Mouse (Mus musculus) heart, embryonic 14.5 days (tissue): ENCODE data around the gene Smchd1. TPM values are rescaled to one million over a fixed set of nuclear protein-coding genes. Genes with fewer than 3 reads are reported as not detected.

Experiments used
- ATAC-seq: fragments of 200-750 bp; cut with Nextera tagmentation; 2 replicates; pipeline ENCODE4 v1.8.0; 2017; ENCODE audit warnings: low read depth, moderate TSS enrichment; ENCODE audit not compliant: insufficient number of reproducible peaks, insufficient read depth, low FRiP score
- H3K27ac ChIP-seq, 2 experiments: fragments of 200-500 bp in 1 of 2; fragments of 300-500 bp in 1 of 2; sonication (generic) in 1 of 2; replicated peaks in 1 of 2; 2 replicates each; pipeline ENCODE4 v1.5.1; 2012 to 2014; ENCODE audit warnings: low read depth in 2 of 2, low read length in 2 of 2, control low read depth in 1 of 2, mild to moderate bottlenecking in 1 of 2, mixed read lengths in 1 of 2; ENCODE audit not compliant: control insufficient read depth in 1 of 2, insufficient read depth in 1 of 2
- H3K27me3 ChIP-seq: fragments of 300-500 bp; sonication (generic); 2 replicates; pipeline ENCODE4 v1.6.1; 2014; ENCODE audit warnings: mild to moderate bottlenecking, low read length, control low read depth; ENCODE audit not compliant: control insufficient read depth, insufficient read depth
- H3K36me3 ChIP-seq: fragments of 300-500 bp; sonication (generic); 2 replicates; pipeline ENCODE4 v1.6.1; 2014; ENCODE audit warnings: mild to moderate bottlenecking, control low read depth, low read length, mixed read lengths; ENCODE audit not compliant: control insufficient read depth, insufficient read depth
- H3K4me1 ChIP-seq, 2 experiments: fragments of 200-500 bp in 1 of 2; fragments of 300-500 bp in 1 of 2; sonication (generic) in 1 of 2; 2 replicates each; pipeline ENCODE4 v1.6.1; 2012 to 2014; ENCODE audit warnings: low read length in 2 of 2, control low read depth in 1 of 2, mixed read lengths in 1 of 2; ENCODE audit not compliant: control insufficient read depth in 2 of 2, insufficient read depth in 2 of 2
- H3K4me2 ChIP-seq: fragments of 300-500 bp; sonication (generic); 2 replicates; pipeline ENCODE4 v1.6.1; 2014; ENCODE audit warnings: mild to moderate bottlenecking, low read length
- H3K4me3 ChIP-seq, 2 experiments: fragments of 200-500 bp in 1 of 2; fragments of 300-500 bp in 1 of 2; sonication (generic) in 1 of 2; 2 replicates each; pipeline ENCODE4 v1.5.1; 2012 to 2014; ENCODE audit warnings: low read length in 2 of 2, mild to moderate bottlenecking in 2 of 2, control low read depth in 1 of 2, low read depth in 1 of 2, moderate library complexity in 1 of 2; ENCODE audit not compliant: control insufficient read depth in 1 of 2, insufficient read depth in 1 of 2
- H3K9ac ChIP-seq: fragments of 300-500 bp; sonication (generic); 2 replicates; pipeline ENCODE4 v1.6.1; 2014; ENCODE audit warnings: mild to moderate bottlenecking, low read length
- H3K9me3 ChIP-seq: fragments of 300-500 bp; sonication (generic); 2 replicates; pipeline ENCODE4 v1.6.1; 2016; ENCODE audit warnings: low read length, control low read depth; ENCODE audit not compliant: control insufficient read depth
- WGBS: fragments of 180-500 bp; shearing (Covaris S2); extraction: QIAGEN DNeasy Blood & Tissue Kit; methylation state at CpG from one replicate; pipeline ENCODE4 v1.1.7; 2014; 5-methylcytosine and 5-hydroxymethylcytosine counted together
- polyA plus RNA-seq: library from polyadenylated mRNA; unstranded; fragments of >200 nt; fragmentation: Nextera tagmentation; extraction: Ambion mirVana; gene quantifications from 2 replicates; pipeline ENCODE4 v1.2.1, GENCODE M21; 2014

Gene Smchd1
- polyA plus RNA-seq, 1 experiment from 2014 or later: 49.1 TPM

GRCm38 (mm10) chr17:71300338-71300737 is 174.8 kb downstream of the Smchd1 start:
- H3K27ac ChIP-seq: no peak overlapping the region
- WGBS: 80% methylated on average over 2 of the region's 2 CpGs
- ATAC-seq: no peak

GRCm38 (mm10) chr17:71299879-71300278 is 175.3 kb downstream of the Smchd1 start:
- H3K27ac ChIP-seq: no peak overlapping the region; a peak in 1 of 4 replicates
- H3K27me3 ChIP-seq: no peaks in the 10 kb centered on the region
- H3K4me2 ChIP-seq: no peak overlapping the region
- no peak for ATAC-seq
- no peak overlapping the region for H3K4me3 ChIP-seq
- H3K9me3 ChIP-seq: peaks cover 4% of the 10 kb centered on the region; the same call in 1 of the 2 replicates
- H3K4me1 ChIP-seq: peaks cover 2% of the 10 kb centered on the region in 2 experiments; a peak in 1 of 4 replicates
- H3K36me3 ChIP-seq: 0 out of 2 replicates have a peak, but pooled peaks cover 3% of the 10 kb centered on the region
- H3K9ac ChIP-seq: no peak overlapping the region
- WGBS: 63% methylated on average over 4 of the region's 4 CpGs

More at GRCm38 (mm10) chr17:71300338-71300737, 174.8 kb downstream of the Smchd1 start:
- peaks cover 0 to 2% of the 10 kb centered on the region in 2 experiments; a peak in 1 of 4 replicates for H3K4me1 ChIP-seq
- H3K27me3 ChIP-seq: no peaks in the 10 kb centered on the region
- no peak overlapping the region for H3K9ac ChIP-seq
- H3K36me3 ChIP-seq: 0 out of 2 replicates have a peak, but pooled peaks cover 3% of the 10 kb centered on the region
- no peak overlapping the region for H3K4me2 ChIP-seq
- peaks cover 4% of the 10 kb centered on the region; the same call in 1 of the 2 replicates for H3K9me3 ChIP-seq
- no peak overlapping the region for H3K4me3 ChIP-seq

- Histone ChIP-seq H3K27ac (no peak overlapping the region), H3K9me3 (no peaks in the 10 kb centered on the region)
- 76% methylated on average over 3 of the region's 3 CpGs for WGBS
Measured at GRCm38 (mm10) chr17:71294570-71294969, 180.6 kb downstream of the Smchd1 start.

More at GRCm38 (mm10) chr17:71294570-71294969, 180.6 kb downstream of the Smchd1 start:
- Histone ChIP-seq H3K27me3 (no peaks in the 10 kb centered on the region), H3K4me1 (peaks cover 26 to 48% of the 10 kb centered on the region in 2 experiments), H3K4me2 (no peak overlapping the region), H3K9ac (no peak overlapping the region), H3K4me3 (no peak overlapping the region), H3K36me3 (0 out of 2 replicates have a peak, but pooled peaks cover 3% of the 10 kb centered on the region)
- ATAC-seq: no peak

Other genes with a start within 250 kb of the Smchd1 start
- 42.6 and 45.4 TPM in 2 replicates for gene Emilin2, start 163.4 kb downstream of the Smchd1 start, polyA plus RNA-seq
- 3.4 and 3.7 TPM in 2 replicates for gene Gm4707, start 15.4 kb downstream of the Smchd1 start, polyA plus RNA-seq
- 31.7 and 35.2 TPM in 2 replicates for gene Ndc80, start 51.5 kb upstream of the Smchd1 start, polyA plus RNA-seq
- gene Spdya, start 76.7 kb upstream of the Smchd1 start, polyA plus RNA-seq: 0.55 and 0.62 TPM in 2 replicates
- 39.7 and 40.0 TPM in 2 replicates for gene Wdr43, start 140.6 kb upstream of the Smchd1 start, polyA plus RNA-seq
- 2.5 and 2.8 TPM in 2 replicates for gene Togaram2, start 197.9 kb upstream of the Smchd1 start, polyA plus RNA-seq